8 mouse cellular contexts compared by ENCODE assay signal in genomic region chr4:141558658-141559057, GRCm38 (mm10). TPM values are rescaled to one million over a fixed set of nuclear protein-coding genes. Genes with fewer than 3 reads are reported as not detected.
A peak's percentile ranks its signal among the peaks of the same experiment; 100 is the strongest.
DNase-seq lines count a peak whose midpoint lies in the region; ATAC-seq and TF ChIP-seq lines count a peak whose summit lies in the region.

No protein-coding gene starts in this region.

- H3K4me3 ChIP-seq in E14TG2a.4 (replicated peaks; ENCODE audit: low read length): peak overlapping the region; percentile 58
- peak overlapping the region; percentile 35 for H3K4me3 ChIP-seq in forebrain, embryonic 11.5 days (ENCODE audit: low read depth, low read length)
- H3K4me3 ChIP-seq in limb, embryonic 13.5 days: peak overlapping the region; percentile 49

- no peaks in the 10 kb centered on the region for H3K9me3 ChIP-seq in E14TG2a.4 (ENCODE audit: low read length)
- H3K9me3 ChIP-seq in forebrain, embryonic 11.5 days (ENCODE audit: control insufficient read depth, low read length): no peaks in the 10 kb centered on the region
- no peaks in the 10 kb centered on the region for H3K9me3 ChIP-seq in limb, embryonic 13.5 days

- ATAC-seq in forebrain, embryonic 11.5 days (replicated peaks; ENCODE audit: low FRiP score): peak; percentile 13; the same call in 1 of the 2 replicates
- ATAC-seq in limb, embryonic 13.5 days (ENCODE audit: low FRiP score, low read depth): 0 out of 2 replicates have a peak, but pooled peaks have one; percentile 21
- ATAC-seq in monocyte, adult 5-6 weeks (replicated peaks; ENCODE audit: insufficient number of reproducible peaks, low FRiP score, low TSS enrichment, poor library complexity, severe bottlenecking): peak; percentile 64

- peaks cover 82% of the 10 kb centered on the region for H3K4me1 ChIP-seq in E14TG2a.4 (replicated peaks; ENCODE audit: low read depth, low read length)
- H3K4me1 ChIP-seq in forebrain, embryonic 11.5 days (replicated peaks; ENCODE audit: control insufficient read depth, insufficient read depth, low read length): peaks cover 4% of the 10 kb centered on the region; the same call in 1 of the 2 replicates
- H3K4me1 ChIP-seq in limb, embryonic 13.5 days: peaks cover 14% of the 10 kb centered on the region

- peaks cover 23% of the 10 kb centered on the region for H3K36me3 ChIP-seq in E14TG2a.4 (ENCODE audit: insufficient read depth, low read length)
- no peaks in the 10 kb centered on the region for H3K36me3 ChIP-seq in forebrain, embryonic 11.5 days (ENCODE audit: control insufficient read depth, insufficient read depth, low read length)
- no peaks in the 10 kb centered on the region for H3K36me3 ChIP-seq in limb, embryonic 13.5 days

- WGBS in forebrain, embryonic 11.5 days: 13% methylated on average over 16 of the region's 16 CpGs
- 19% methylated on average over 16 of the region's 16 CpGs for WGBS in limb, embryonic 13.5 days

- TF ChIP-seq CTCF in E14TG2a.4 (conservative IDR thresholded peaks at IDR 0.05; ENCODE audit: low read length): no peak

- H3K9ac ChIP-seq in forebrain, embryonic 11.5 days (ENCODE audit: low read length): no peak overlapping the region
- peak overlapping the region; percentile 63 for H3K9ac ChIP-seq in limb, embryonic 13.5 days

- H3K27ac ChIP-seq in forebrain, embryonic 11.5 days (ENCODE audit: low read depth, low read length): peak overlapping the region; percentile 76; the same call in 1 of the 2 replicates
- peak overlapping the region; percentile 86 for H3K27ac ChIP-seq in limb, embryonic 13.5 days

- H3K27me3 ChIP-seq in E14TG2a.4 (ENCODE audit: insufficient read depth, low read length): no peaks in the 10 kb centered on the region
- H3K27me3 ChIP-seq in forebrain, embryonic 11.5 days (ENCODE audit: control insufficient read depth, insufficient read depth, low read length): no peaks in the 10 kb centered on the region
- no peaks in the 10 kb centered on the region for H3K27me3 ChIP-seq in limb, embryonic 13.5 days

- H3K4me2 ChIP-seq in forebrain, embryonic 11.5 days (ENCODE audit: low read depth, low read length, severe bottlenecking): peak overlapping the region; percentile 60
- peak overlapping the region; percentile 89 for H3K4me2 ChIP-seq in limb, embryonic 13.5 days (replicated peaks)

- DNase-seq in heart, adult 8-10 months (ENCODE audit: low spot score): peak; percentile 37
- no peak for DNase-seq in heart, adult 11 months
- no peak for DNase-seq in forebrain, embryonic 11.5 days (ENCODE audit: low spot score)
- no peak for DNase-seq in left cerebral cortex, postnatal 4 days
- no peak for DNase-seq in urinary bladder, adult 2 months (ENCODE audit: low spot score)

- intact Hi-C loops in left cerebral cortex, postnatal 4 days (cut with DNase I): no loop called here

RNA-seq across cellular contexts. Expression of gene Spen, which starts 20.3 kb away (rescaled TPM):
- 10 to 100 TPM; 29.2 to 32.2 (median 30.1) TPM for total RNA-seq in heart, adult 8-10 months (2022)
- 17.1 and 19.2 TPM in 2 replicates for polyA plus RNA-seq in forebrain, embryonic 11.5 days (2014; fragmentation: Nextera tagmentation; extraction: Ambion mirVana)
- polyA plus RNA-seq in limb, embryonic 13.5 days (2015; fragmentation: Nextera tagmentation; extraction: Ambion mirVana): 10.8 and 11.5 TPM in 2 replicates
- 39.8 to 81.5 TPM (median 48.1 TPM) in 3 replicates for total RNA-seq in monocyte, adult 5-6 weeks (2017)
- total RNA-seq in left cerebral cortex, postnatal 4 days (2021): 10 to 100 TPM; 80.6 to 86.1 TPM
- polyA plus RNA-seq in urinary bladder, adult 2 months (2012; rRNA removed): 3.5 and 10.7 TPM in 2 replicates

RNA-seq across cellular contexts. Expression of gene Fblim1, which starts 47.2 kb away (rescaled TPM):
- 100 to 1,000 TPM; 221 to 281 (median 251) TPM for total RNA-seq in heart, adult 8-10 months (2022)
- polyA plus RNA-seq in forebrain, embryonic 11.5 days (2014; fragmentation: Nextera tagmentation; extraction: Ambion mirVana): 21.4 and 24.8 TPM in 2 replicates
- polyA plus RNA-seq in limb, embryonic 13.5 days (2015; fragmentation: Nextera tagmentation; extraction: Ambion mirVana): 62.4 and 67.7 TPM in 2 replicates
- not detected in 3 replicates for total RNA-seq in monocyte, adult 5-6 weeks (2017)
- 10 to 100 TPM; 19.8 to 23.8 TPM for total RNA-seq in left cerebral cortex, postnatal 4 days (2021)
- 95.1 and 129 TPM in 2 replicates for polyA plus RNA-seq in urinary bladder, adult 2 months (2012; rRNA removed)

RNA-seq across cellular contexts. Expression of gene Tmem82, which starts 59.8 kb away (rescaled TPM):
- 10 to 100 TPM; 15.0 to 19.3 (median 16.5) TPM for total RNA-seq in heart, adult 8-10 months (2022)
- 0.28 TPM in 1 of 2 replicates, not detected in the other for polyA plus RNA-seq in forebrain, embryonic 11.5 days (2014; fragmentation: Nextera tagmentation; extraction: Ambion mirVana)
- polyA plus RNA-seq in limb, embryonic 13.5 days (2015; fragmentation: Nextera tagmentation; extraction: Ambion mirVana): 0.38 and 0.66 TPM in 2 replicates
- total RNA-seq in monocyte, adult 5-6 weeks (2017): not detected in 3 replicates
- total RNA-seq in left cerebral cortex, postnatal 4 days (2021): under 1 TPM; 0.38 to 0.46 TPM
- 0.87 and 0.94 TPM in 2 replicates for polyA plus RNA-seq in urinary bladder, adult 2 months (2012; rRNA removed)

Comparison
In these comparisons a context has a peak if more than half of its experiments do, and no peak if none do; other contexts are left out.
1. ATAC-seq: peak in every context shown above with its lines; median percentile 64 in monocyte, adult 5-6 weeks; 21 in limb, embryonic 13.5 days; 13 in forebrain, embryonic 11.5 days.
2. RNA of gene Fblim1, which starts 47.2 kb away (total RNA-seq): 221 to 281 TPM in heart, adult 8-10 months and 19.8 to 23.8 TPM in left cerebral cortex, postnatal 4 days; not detected in monocyte, adult 5-6 weeks; every median in the first group is over 10 times any median in the second.
3. RNA of gene Tmem82, which starts 59.8 kb away (total RNA-seq): 15.0 to 19.3 TPM in heart, adult 8-10 months; 0.38 to 0.46 TPM in left cerebral cortex, postnatal 4 days and not detected in monocyte, adult 5-6 weeks; every median in the first group is over 10 times any median in the second.
4. Peak in every context shown above with its lines, with median percentiles within 50 percentile points of each other: H3K4me3 ChIP-seq.